Mouse (Mus musculus) stomach, postnatal 0 days (tissue): Measurements from ENCODE around the gene Tcea2.

Experiments
- CTCF ChIP-seq: IDR thresholded peaks from 2 replicates; pipeline ENCODE4 v1.5.1; 2016; ENCODE audit warnings: antibody characterized with exemption, low read depth, mild to moderate bottlenecking, moderate library complexity
- EP300 ChIP-seq: optimal IDR thresholded peaks from 2 replicates; pipeline ENCODE3; 2016; ENCODE audit warnings: antibody characterized with exemption

DNA sequence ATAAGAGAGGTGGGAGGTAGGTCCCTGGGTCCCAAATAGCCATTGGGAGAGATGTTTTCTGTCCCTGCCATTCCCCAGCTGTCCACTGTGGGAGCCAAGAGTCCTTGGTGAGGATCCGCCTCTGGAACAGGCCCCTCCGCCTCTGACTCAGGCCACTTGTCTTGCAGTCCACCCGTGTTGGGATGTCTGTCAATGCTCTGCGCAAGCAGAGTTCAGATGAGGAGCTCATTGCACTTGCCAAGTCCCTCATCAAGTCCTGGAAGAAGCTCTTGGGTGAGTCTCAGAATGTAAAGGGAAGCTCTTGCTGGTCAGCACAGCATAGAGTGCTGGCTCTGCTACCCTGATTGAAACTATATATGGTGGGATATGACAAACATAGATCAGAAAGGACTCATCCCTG lies 3.3 kb downstream of the Tcea2 start:
- TF ChIP-seq CTCF = no peak
- no peak for TF ChIP-seq EP300
